Mouse (Mus musculus): ENCODE results near the gene Dpp10. TPM values are rescaled to one million over a fixed set of nuclear protein-coding genes. Genes with fewer than 3 reads are reported as not detected.
A peak's percentile ranks its signal among the peaks of the same experiment; 100 is the strongest.

Dpp10 gene
- polyA plus RNA-seq, 1 experiment = 19.5 TPM

GRCm38 (mm10) chr1:123902628-123903027 lies 142.7 kb downstream of the Dpp10 start:
- no peak for TF ChIP-seq POLR2A (IDR thresholded peaks at IDR 0.05; ENCODE audit: borderline replicate concordance, extremely low read depth, insufficient read depth, insufficient read length, poor library complexity, severe bottlenecking)
- TF ChIP-seq CTCF (IDR thresholded peaks at IDR 0.05; ENCODE audit: borderline replicate concordance, extremely low read depth, insufficient read depth, insufficient read length) = no peak
- peak; percentile 84 for DNase-seq (ENCODE audit: low read depth)

- TF ChIP-seq CTCF (IDR thresholded peaks at IDR 0.05; ENCODE audit: borderline replicate concordance, extremely low read depth, insufficient read depth, insufficient read length) (no peak), POLR2A (IDR thresholded peaks at IDR 0.05; ENCODE audit: borderline replicate concordance, extremely low read depth, insufficient read depth, insufficient read length, poor library complexity, severe bottlenecking) (no peak)
- no peak for DNase-seq (ENCODE audit: low read depth)
These were observed 144.1 kb downstream of the Dpp10 start for GRCm38 (mm10) chr1:123901218-123901617.

- TF ChIP-seq POLR2A (IDR thresholded peaks at IDR 0.05; ENCODE audit: borderline replicate concordance, extremely low read depth, insufficient read depth, insufficient read length, poor library complexity, severe bottlenecking) (no peak), CTCF (IDR thresholded peaks at IDR 0.05; ENCODE audit: borderline replicate concordance, extremely low read depth, insufficient read depth, insufficient read length) (no peak)
These were observed 158.1 kb downstream of the Dpp10 start for GRCm38 (mm10) chr1:123887243-123887642.

DNA sequence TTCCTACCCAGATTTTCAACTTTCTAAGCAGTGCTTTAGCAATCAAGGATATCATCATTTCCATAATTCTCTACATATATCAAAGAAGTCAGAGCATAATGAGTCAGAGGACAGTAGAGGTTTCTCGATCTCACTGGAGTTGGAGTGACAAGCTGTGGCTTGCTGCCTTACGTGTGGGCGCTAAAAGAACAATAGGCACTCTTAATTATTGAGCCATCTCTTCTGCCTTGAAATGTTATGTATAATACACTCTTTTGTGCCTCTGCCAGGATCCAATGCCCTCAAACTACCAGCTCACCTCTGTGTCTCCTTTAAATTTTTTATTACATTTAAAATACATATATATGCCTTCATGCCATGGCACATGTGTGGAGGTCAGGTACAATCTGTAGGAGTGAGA lies 198.5 kb downstream of the Dpp10 start:
- no peak for DNase-seq (ENCODE audit: low read depth)

More at GRCm38 (mm10) chr1:123887243-123887642, 158.1 kb downstream of the Dpp10 start:
- no peak for DNase-seq (ENCODE audit: low read depth)

DNA sequence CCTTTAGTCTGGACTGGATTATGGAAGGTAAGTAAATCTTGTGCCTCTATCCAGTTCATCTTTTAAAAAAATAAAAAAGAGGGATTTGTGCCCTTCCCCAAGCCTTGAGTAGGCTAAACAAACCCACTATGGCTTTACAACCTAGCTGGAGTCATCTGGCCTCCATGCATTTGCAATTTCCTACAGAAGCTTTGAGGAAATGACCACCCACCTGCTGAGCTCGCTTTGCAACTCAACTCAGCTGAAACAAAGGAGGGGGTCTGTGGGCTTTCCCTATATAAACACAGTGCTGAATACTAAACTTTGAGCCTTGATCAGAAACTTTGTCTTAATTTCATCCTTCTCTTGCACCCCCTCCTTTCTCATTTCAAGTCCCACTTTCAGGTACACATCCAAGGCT lies 244.2 kb downstream of the Dpp10 start:
- TF ChIP-seq CTCF (IDR thresholded peaks at IDR 0.05; ENCODE audit: borderline replicate concordance, extremely low read depth, insufficient read depth, insufficient read length) (no peak), POLR2A (IDR thresholded peaks at IDR 0.05; ENCODE audit: borderline replicate concordance, extremely low read depth, insufficient read depth, insufficient read length, poor library complexity, severe bottlenecking) (no peak)
- DNase-seq (ENCODE audit: low read depth) = no peak

More for the DNA sequence above, 198.5 kb downstream of the Dpp10 start:
- TF ChIP-seq POLR2A (IDR thresholded peaks at IDR 0.05; ENCODE audit: borderline replicate concordance, extremely low read depth, insufficient read depth, insufficient read length, poor library complexity, severe bottlenecking) = no peak
- no peak for TF ChIP-seq CTCF (IDR thresholded peaks at IDR 0.05; ENCODE audit: borderline replicate concordance, extremely low read depth, insufficient read depth, insufficient read length)

GRCm38 (mm10) chr1:123765511-123765910 lies 279.8 kb downstream of the Dpp10 start:
- TF ChIP-seq POLR2A (IDR thresholded peaks at IDR 0.05; ENCODE audit: borderline replicate concordance, extremely low read depth, insufficient read depth, insufficient read length, poor library complexity, severe bottlenecking) = no peak
- no peak for TF ChIP-seq CTCF (IDR thresholded peaks at IDR 0.05; ENCODE audit: borderline replicate concordance, extremely low read depth, insufficient read depth, insufficient read length)
- DNase-seq (ENCODE audit: low read depth) = no peak

- no peak for TF ChIP-seq CTCF (IDR thresholded peaks at IDR 0.05; ENCODE audit: borderline replicate concordance, extremely low read depth, insufficient read depth, insufficient read length)
- no peak for TF ChIP-seq POLR2A (IDR thresholded peaks at IDR 0.05; ENCODE audit: borderline replicate concordance, extremely low read depth, insufficient read depth, insufficient read length, poor library complexity, severe bottlenecking)
- no peak for DNase-seq (ENCODE audit: low read depth)
These were observed 283.1 kb downstream of the Dpp10 start for GRCm38 (mm10) chr1:123762272-123762671.

- DNase-seq (ENCODE audit: low read depth) = no peak
- TF ChIP-seq POLR2A (IDR thresholded peaks at IDR 0.05; ENCODE audit: borderline replicate concordance, extremely low read depth, insufficient read depth, insufficient read length, poor library complexity, severe bottlenecking) (no peak), CTCF (IDR thresholded peaks at IDR 0.05; ENCODE audit: borderline replicate concordance, extremely low read depth, insufficient read depth, insufficient read length) (no peak)
These were observed 289.3 kb downstream of the Dpp10 start for GRCm38 (mm10) chr1:123756055-123756454.

DNA sequence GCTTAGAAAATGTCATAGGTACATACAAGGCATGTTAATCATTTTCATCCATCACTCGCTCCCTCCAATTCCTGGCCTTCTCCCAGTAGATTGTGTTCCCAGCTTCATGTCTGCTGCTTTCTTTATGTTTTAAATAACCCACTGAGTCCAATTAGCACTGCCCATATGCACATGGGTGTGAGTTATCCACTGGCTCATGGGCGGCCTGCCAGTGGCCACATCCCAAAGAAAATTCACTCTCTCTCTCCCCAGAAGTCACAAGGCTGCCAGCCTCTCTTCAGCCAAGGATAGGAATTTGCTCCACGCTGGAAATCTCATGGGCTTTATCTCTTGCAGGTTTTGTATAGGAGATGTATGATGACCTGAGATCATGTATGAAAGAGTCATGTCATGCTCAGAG lies 338.1 kb downstream of the Dpp10 start:
- DNase-seq (ENCODE audit: low read depth) = peak; percentile 32
- TF ChIP-seq CTCF (IDR thresholded peaks at IDR 0.05; ENCODE audit: borderline replicate concordance, extremely low read depth, insufficient read depth, insufficient read length) (no peak), POLR2A (IDR thresholded peaks at IDR 0.05; ENCODE audit: borderline replicate concordance, extremely low read depth, insufficient read depth, insufficient read length, poor library complexity, severe bottlenecking) (no peak)

- DNase-seq (ENCODE audit: low read depth) = no peak
These were observed 386.9 kb downstream of the Dpp10 start for GRCm38 (mm10) chr1:123658409-123658808.

DNA sequence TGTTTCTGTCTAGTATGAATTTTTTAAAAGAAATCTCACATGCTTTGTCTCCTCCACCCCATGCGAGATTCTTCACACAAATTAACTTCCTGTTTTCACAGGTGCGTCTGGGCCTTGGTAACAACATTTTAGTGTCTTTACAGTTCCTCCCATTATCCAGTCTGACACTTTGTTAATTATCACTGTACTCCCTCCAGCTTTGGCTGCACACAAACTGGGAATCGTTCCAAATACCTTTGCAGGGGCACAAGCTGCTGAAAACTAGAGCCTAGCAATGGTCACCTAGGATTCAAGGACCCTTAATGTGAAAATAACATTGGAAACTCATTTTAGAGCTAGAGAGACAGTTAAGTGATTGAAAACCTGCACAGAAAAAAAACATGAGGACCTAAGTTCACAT lies 388.8 kb downstream of the Dpp10 start:
- peak; percentile 54 for DNase-seq (ENCODE audit: low read depth)
- TF ChIP-seq CTCF (IDR thresholded peaks at IDR 0.05; ENCODE audit: borderline replicate concordance, extremely low read depth, insufficient read depth, insufficient read length) (no peak), POLR2A (IDR thresholded peaks at IDR 0.05; ENCODE audit: borderline replicate concordance, extremely low read depth, insufficient read depth, insufficient read length, poor library complexity, severe bottlenecking) (no peak)

More at GRCm38 (mm10) chr1:123658409-123658808, 386.9 kb downstream of the Dpp10 start:
- TF ChIP-seq CTCF (IDR thresholded peaks at IDR 0.05; ENCODE audit: borderline replicate concordance, extremely low read depth, insufficient read depth, insufficient read length) (no peak), POLR2A (IDR thresholded peaks at IDR 0.05; ENCODE audit: borderline replicate concordance, extremely low read depth, insufficient read depth, insufficient read length, poor library complexity, severe bottlenecking) (no peak)

GRCm38 (mm10) chr1:123637897-123638296 lies 407.5 kb downstream of the Dpp10 start:
- DNase-seq (ENCODE audit: low read depth) = no peak
- no peak for TF ChIP-seq CTCF (IDR thresholded peaks at IDR 0.05; ENCODE audit: borderline replicate concordance, extremely low read depth, insufficient read depth, insufficient read length)
- TF ChIP-seq POLR2A (IDR thresholded peaks at IDR 0.05; ENCODE audit: borderline replicate concordance, extremely low read depth, insufficient read depth, insufficient read length, poor library complexity, severe bottlenecking) = no peak

Data from brain, embryonic 14.5 days (tissue).